Mouse (Mus musculus): Measurements from ENCODE around the gene Lsm14a.
A peak's percentile ranks its signal among the peaks of the same experiment; 100 is the strongest.
"Not testable (repeated sequence)": the region's sequence is repeated elsewhere in the genome, so short reads cannot be mapped to it uniquely, and the experiment has no call there.

Lsm14a gene

DNA sequence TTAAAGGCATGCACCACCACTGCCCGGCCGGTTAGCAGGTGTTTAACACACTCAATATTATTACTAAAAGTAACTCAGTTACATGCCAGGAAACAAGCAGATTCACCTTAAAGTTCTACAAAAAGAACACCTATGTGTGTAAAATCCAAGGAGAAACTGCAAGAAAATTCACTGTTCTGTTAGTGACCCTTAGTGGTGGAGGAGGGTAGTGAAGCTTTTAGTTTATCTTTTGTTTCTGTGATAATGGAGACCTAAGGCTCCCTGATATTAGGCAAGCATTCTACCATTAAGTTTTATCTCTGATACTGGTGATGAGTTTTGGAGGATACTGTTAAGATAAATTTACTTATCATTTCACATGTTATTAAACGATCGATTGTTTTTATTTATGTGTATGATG lies 37.5 kb downstream of the Lsm14a start:
- DNase-seq, result peak; percentile 21 to 53

DNA sequence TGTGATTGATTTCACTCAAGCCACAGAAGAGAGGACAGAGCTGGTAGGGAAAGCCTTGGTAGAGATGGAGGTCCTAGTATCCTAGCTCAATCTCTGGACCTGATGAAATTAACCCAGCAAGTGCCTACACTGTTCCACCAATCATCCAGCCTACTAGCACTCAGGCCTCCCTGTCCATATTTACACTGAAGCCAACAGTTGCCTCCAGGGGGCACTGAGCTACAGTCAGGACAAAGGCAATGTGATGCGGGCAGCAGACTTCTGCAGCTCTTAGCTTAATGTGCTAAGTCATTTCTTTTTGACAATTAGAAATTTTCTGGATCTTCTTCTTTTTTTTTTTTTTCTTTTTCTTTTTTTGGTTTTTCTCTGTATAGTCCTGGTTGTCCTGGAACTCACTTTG lies 41.1 kb downstream of the Lsm14a start:
- DNase-seq, result peak in 1 of 2 experiments; percentile 36

DNA sequence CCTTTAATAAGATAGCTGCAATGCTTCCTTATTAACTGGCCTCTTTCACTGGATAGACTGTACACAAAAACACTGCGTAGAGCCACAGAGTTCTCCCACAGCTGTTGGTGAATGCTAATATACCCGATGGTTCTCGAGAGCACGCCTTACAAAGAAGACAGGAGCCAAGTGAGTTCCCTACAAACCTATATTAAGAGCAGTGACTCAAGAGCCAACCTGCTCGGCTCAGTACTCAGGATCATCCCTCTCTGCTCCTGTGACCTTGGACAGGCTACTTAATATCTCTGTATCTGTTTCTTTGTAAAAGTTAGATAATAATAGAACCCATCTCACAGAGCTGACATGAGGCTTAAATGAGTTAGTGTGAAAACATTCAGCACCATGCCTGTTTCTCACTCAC lies 42.9 kb downstream of the Lsm14a start:
- no peak for DNase-seq

DNA sequence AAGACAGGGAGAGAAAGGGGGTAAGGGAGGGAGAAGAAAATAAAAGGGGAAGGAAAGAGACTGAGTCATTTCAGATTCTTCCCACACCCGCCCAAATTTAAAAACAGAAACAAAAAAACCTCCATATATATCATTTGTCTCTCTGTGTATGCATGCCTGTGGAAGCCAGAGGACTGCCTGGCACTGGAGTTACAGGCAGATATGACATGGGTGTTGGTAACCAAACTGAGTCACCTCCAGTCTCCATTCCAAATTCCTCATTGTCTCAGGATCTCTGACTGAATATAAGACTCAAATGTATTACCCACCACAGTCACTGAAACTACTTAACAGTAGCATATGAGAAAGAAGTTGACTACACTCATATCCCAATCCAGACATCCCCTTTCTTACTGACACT lies 45.1 kb downstream of the Lsm14a start:
- no peak for DNase-seq

DNA sequence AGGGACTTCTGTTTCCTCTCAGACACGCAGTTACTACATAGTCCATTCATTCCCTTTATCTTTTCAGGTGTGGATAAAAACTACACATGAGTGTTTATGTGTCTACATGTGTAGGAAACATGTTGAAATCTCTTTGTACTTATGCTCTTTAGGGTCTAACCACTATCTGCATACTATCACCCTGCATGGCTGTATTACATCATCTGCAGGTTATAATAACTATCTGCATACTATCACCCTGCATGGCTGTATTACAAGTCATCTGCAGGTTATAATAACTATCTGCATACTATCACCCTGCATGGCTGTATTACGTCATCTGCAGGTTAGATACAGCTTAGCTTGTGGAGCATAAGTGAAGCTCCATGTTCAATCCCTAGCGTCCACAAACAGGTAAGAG lies 46.1 kb downstream of the Lsm14a start:
- no peak for DNase-seq

DNA sequence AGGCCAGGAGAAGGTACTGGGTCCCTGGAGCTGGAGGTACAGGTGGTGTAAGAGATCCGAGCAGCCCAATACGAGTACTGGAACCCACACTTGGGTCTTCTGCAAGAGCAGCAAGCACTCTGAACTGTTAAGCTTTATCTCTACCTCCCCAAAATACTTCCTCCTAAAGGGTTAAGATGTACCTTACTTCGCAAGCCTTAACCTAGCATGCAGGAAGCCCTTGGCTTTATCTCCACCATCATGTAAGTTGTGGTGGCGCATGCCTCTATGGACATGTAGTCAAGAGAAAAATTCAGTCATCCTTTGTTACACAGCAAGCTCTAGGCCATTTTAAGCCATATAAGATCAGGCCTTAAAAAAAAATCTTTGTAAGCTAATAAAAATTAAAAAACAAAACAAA lies 46.6 kb downstream of the Lsm14a start:
- DNase-seq, result no peak

DNA sequence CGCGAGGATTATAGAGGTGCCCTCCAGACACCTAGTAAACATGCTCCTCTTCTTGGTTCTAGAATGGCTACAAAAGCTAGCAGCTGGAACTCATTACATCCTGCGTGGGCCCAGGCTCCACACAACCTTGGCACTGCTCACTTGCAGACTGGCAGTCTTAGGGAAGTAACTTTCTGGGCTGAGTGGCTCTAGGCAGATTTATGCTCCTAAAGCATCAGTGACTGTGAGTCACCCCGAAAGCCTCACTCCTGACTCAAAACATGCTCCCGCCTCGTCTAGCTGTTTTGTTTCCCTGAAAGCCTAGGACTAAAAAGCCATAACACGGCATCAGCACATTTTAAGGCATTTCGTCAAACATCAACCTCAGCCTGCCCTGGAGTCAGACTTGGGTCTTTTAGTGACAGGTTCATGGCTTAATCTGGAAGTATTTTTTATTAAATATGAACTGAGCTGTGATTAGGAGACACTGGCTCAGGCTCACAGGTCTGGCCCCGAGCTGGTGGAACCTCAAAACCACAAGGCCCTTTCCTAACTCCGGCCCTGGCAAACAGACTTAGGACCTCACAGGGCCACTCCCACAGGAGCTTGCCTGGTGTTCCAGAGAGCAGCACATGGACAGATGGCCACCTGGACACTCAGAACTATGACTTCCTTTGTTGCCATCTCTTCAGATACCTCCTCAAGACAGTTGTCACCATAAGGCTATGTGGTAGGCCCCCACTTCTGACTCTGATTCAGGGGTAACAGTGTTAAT lies 50.9 kb downstream of the Lsm14a start:
- no peak for DNase-seq

DNA sequence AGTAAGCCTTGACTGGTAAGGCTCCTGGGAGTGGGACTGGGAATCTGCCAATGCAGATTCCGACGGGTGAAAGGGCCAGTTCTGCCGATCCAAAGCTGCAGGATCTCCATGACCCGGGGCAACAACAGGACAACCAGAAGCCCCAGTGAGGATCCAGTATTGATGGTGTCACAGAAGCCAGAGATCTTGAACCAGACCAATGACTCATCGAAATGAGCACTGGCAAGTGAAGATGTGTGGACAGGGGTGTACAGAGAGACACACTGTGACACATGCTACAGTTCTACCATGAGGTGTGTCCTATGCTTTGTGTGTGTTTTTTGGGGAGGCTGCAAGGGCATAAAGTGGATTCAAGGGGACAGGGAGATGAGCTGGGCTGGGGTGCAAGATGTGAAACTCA lies 52.3 kb downstream of the Lsm14a start:
- DNase-seq, result no peak

DNA sequence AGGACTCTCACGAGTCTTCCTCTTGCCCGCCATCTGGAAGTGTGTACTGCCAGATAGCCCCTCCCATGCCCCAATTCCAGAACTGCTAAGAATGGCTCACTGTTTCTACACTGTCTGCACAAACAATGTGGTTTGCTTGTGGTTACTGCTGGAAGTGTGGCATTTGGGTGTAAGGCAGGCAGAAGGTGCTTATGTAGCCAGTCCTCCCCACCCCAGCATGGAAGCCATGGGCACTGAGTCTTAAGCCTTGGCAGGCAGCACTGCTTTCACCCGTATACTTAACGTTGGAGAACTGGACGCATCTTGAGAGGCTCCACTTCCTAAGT lies 54.0 kb downstream of the Lsm14a start:
- DNase-seq, result no peak

DNA sequence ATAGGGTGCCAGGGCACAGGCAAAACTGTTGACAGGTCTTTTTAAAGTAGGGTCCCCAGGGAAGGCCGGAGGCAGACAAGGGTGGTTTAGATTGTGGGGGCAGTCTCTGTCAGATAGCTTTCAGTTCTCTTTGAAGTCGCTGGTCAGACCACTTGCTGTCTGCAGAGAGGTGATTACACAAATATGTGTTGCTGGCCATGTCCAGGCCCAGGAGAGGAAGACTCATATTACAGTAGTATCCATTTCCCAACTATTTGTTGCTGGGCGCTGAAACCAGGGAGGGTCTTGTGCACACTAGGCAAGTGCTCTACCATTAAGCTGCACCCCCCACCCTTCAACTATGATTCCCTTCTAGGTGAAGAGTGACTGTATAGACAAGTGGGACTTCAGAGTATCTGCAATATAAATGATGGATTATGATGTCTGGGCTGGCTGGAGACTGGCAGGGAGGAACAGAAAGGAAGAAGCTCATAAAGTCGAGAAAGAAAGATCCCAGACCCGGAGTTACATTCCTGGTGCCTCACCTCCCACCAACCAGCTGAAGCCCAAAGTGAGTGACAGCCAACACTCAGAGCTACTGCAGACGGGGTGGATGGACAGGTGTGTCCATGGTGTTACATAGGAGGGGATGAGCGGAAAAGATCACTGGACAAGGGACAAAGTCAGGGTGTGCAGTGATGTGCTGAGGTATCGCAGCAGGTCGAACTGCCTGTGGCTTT lies 54.5 kb downstream of the Lsm14a start:
- no peak for DNase-seq

DNA sequence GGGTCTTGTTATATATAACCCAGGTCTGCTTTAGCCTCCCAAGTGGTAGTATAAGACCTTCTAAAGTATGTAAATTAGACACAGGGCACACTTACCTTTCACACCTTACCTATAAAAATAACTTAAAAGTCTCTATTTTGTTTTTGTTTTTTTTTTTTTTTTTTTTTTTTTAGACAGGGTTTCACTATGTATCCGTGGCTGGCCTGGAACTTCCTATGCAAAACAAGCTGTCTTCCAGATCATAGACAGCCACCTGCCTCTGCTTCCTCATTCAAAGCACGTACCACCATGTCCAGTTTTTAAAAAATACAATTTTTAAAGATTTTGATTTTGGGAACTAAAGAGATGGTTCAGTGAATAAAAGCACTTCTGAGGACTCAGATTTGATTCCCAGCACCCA lies 55.8 kb downstream of the Lsm14a start:
- DNase-seq, result no peak

DNA sequence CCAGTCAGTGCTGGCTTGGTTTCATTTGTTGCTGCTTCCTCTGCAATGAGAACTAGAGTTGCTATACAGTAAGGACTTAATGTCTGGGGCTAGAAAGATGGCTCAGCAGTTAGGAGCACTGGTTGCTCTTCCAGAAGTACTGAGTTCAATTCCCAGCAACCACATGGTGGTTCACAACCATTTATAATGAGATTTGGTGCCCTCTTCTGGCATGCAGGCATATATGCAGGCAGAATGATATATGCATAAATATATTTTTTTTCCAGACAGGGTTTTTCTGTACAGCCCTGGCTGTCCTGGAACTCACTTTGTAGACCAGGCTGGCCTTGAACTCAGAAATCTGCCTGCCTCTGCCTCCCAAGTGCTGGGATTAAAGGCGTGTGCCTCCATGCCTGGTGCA lies 56.6 kb downstream of the Lsm14a start:
- DNase-seq, result not testable (repeated sequence)

DNA sequence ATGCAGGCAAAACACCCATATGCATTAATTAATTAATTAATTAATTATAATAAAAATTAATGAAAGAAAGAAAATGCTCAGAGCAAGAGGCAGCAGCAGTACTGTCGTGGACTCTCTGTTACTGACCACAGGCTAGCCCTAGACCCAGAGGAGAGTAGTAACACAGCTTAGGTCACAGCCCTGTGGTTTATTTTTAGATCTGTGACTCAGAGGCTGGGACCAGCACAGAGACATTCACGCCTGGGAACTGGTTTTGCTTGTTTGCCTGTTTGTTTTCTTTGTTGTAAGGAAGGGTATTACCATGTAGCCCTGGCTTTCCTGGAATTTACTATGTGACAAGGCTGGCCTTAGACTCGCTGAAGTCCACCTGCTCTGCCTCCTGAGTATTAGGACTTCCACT lies 65.6 kb downstream of the Lsm14a start:
- DNase-seq, result no peak

DNA sequence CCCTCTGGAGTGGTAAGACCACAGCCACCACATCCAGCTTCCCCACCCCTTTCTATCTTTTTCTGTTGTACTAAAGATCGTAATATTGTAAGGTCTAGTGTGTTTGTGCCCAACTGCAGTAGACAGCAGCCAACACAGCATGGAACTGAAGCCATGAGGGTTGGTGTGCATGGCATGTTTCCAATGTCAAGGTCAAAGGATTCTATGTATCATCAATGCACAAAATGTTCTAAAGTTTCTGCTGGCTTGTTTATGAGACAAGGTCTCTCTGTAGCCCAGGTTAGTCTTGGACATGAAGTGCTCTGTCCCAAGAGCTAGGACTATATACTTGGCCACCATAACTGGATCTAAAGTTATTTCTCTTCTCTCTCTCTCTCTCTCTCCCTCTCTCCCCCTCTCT lies 68.3 kb downstream of the Lsm14a start:
- DNase-seq, result no peak

DNA sequence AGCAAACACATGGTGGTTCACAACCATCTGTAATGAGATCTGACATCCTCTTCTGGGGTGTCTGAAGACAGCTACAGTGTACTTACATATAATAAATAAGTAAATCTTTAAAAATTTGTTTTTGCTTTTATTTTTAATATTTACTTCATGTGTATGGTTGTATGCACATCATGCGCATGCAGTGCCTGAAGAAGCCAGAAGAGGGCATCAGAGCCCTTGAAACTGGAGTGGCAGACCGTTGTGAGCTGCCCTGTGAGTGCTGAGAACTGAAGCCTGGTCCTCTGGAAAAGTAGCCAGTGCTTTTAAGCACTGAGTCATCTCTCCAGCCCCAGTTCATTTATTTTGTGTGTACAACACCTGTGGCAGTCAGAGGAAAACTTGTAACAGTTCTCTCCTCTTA lies 69.1 kb downstream of the Lsm14a start:
- no peak for DNase-seq

DNA sequence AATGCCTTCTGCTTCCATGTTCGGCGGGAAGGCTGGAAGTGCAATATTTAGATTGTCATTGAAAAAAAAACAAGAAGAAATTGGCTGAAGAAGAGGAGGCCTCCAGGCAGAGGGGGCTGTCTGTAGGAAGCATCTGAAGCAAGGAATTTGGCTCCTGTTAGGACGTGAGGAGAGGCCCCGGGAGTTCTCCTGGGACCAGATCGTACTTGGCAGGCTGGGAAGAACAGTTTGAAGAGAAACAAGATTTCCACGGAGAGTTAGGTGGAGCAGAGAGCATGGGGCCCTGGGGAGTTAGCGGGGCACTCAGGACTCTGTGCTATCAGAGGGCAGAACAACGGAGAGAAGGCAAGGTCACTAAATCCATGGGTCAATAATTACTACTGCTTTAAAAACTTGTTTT lies 69.8 kb downstream of the Lsm14a start:
- DNase-seq, result no peak

DNA sequence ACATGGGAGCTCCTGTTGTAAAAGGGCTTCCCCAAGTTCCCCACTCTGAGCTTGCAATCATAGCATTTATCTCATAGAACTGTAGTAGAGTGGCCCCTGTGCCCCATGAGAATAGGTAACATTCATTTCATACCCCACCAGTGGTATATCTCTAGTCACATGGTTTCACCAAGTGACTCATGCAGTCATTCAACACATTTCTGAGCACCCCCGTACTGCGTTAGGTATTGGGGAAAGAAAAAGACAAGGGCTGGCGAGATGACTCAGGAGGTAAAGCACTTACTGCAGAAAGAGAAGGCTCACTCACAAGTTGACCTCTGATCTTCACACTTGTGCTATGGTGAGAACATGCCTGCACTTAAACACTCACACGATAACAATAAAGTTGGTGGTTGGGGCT lies 71.2 kb downstream of the Lsm14a start:
- DNase-seq, result no peak

DNA sequence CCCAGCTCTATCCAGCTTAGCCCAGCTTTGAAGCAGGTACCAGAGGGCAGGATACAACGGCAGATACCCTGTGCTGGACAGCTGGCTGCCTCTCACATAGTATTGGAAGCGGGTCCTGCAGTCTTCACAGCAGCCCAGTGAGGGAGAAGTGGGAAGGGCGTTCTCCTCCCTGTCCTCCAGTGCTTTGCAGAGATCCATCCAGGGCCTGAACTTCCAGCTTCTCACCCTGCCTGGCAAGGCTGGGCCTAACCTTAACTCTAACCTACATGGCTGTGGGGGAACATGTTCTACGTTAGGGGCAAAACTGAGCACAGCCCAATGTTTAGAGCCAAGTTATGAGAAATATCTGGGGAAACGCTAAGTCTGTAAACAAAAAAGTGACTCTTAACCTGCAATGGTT lies 72.0 kb downstream of the Lsm14a start:
- DNase-seq, result no peak

DNA sequence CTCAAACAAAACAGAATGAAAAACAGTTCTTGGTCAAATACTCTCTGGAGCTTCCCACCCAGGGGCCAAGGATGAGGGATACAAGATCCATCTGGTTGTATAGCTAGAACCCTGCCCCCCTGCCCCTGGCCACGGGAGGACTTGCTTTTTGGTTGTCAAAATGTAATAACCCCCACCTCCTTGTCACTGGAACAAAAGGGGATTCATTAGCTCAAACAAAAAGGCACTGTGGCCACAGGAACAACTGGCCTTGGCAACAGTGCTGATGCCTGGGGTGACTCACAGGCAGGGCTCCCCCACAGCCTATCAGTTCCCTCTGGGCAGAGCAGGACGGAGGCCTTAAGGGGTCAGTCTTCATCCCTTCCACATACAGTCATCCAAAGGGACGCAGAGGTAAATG lies 73.2 kb downstream of the Lsm14a start:
- peak; percentile 22 to 45 for DNase-seq

DNA sequence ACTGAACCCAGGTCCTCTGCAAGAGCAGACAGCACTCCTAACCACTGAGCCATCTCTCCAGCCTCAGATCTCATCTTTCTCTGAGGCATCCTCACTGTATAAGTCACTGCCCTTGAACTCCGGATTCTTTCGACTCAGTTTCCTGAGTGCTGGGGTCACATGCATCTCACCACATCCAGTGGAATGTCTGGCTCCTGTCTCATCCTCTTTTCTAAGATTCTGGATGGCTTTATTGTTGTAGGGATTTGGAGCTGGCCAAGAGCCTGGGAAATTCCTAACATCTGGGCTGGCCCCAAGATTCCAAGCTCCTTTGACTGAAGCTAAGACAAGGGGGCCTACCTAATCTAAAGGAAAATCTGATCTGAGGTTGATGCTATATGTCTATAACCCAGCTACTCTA lies 74.0 kb downstream of the Lsm14a start:
- DNase-seq, result no peak

DNA sequence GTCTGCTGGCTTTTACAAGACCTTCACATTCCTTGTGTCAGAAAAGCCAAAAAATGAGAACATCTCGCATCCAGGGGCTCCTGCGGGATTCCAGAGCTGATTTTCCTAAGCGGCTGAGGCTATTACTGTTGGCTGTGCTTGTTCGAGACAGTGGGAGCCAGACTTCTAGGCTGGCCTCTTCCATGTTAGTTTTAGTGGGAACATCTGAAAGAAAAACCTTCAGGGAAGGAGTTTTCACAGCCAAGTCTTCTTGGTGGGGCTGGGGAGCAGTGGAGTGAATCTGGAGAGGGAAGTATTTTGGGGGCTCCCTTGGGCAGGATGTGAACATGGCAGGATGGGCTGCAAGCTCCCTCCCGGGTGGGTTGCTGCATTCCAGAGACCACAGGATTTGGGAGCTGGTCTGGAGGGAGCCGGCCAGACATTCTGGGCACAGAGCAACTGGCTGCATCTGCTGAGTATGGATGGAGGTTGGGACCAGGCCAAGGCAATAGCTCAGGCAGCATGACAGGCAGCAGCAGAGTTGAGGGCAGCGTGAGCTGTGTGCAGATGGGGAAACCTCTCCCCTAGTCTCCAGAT lies 75.1 kb downstream of the Lsm14a start:
- DNase-seq, result peak; percentile 67 to 78

DNA sequence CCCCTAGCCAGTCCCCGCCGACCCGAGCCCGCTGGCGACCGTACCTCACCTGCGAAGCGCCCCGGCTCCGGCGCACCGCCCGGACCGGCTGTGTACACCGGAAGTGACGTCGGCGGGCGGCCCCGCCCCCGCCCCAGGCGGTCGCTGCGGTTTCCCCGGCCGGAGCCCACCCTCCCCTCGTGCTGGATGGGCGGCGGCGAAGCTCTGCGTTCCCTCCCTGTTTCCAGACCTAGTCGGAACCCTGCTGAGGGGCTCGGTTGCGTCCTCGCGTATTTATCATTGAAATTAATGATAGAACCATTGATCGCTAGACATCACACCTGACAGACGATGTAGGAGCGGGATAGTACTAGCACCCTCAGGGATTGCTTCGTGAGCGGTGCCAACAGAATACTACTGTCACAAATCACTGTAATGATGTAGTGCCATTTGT lies 79.7 kb downstream of the Lsm14a start, which contains the start of gene 4931406P16Rik:
Gene 4931406P16Rik, minus strand, starts transcription at position 109 of the 433 bp plus-strand sequence.
- DNase-seq, result peak; percentile 97 to 98

DNA sequence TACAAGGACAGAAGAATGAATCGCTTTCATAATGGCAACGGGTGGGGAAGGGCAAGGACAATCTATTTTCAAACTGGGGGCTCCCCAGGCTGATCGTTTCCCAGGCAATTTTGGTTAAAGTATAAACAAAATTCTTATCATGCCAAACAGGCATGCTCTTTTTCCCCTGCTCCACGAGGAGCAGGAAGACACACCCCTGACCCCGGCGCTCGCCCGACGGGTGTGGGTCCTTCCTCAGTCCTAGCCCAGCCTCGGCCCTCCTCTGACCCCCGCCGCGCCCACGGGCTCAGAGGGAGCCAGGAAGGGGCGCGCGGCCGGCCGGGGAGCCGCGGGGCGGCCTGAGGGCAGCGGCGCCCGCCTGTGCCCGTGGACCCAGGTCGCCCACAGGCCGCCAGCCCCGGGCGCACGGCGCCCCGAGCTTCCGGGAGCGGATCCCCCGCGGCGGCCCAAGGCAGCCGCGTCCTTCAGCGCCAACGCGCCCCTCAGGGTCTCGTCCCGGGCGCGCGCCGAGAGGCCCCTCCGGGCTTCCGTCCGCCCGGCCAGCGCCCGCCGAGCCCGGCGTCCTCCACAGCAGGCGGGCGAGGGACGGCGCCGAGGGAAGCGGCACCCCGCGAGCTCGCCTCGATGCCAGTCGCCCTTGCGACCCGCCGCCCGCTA lies 80.2 kb downstream of the Lsm14a start:
- peak; percentile 68 to 74 for DNase-seq
